Comparison of ENCODE assay signal across 22 mouse cellular contexts in genomic region chr16:78327562-78327961, GRCm38 (mm10). TPM values are rescaled to one million over a fixed set of nuclear protein-coding genes. Genes with fewer than 3 reads are reported as not detected.
A peak's percentile ranks its signal among the peaks of the same experiment; 100 is the strongest.
DNase-seq lines count a peak whose midpoint lies in the region; ATAC-seq lines count a peak whose summit lies in the region.
"Had no signal": no experiment of that assay in that cellular context is flagged by ENCODE, and none has a peak within 500 bp of the region (broad histone marks: within the 10 kb centered on the region; RNA-seq: fewer than 3 reads in every experiment).

No protein-coding gene starts in this region.

- H3K4me2 ChIP-seq in intestine, embryonic 16.5 days (ENCODE audit: low read depth, low read length): no peak overlapping the region
- H3K4me2 ChIP-seq in stomach, embryonic 16.5 days (ENCODE audit: low read depth, low read length): no peak overlapping the region
- no peak overlapping the region for H3K4me2 ChIP-seq in hindbrain, embryonic 12.5 days (replicated peaks)
- H3K4me2 ChIP-seq: embryonic facial prominence, embryonic 12.5 days; forebrain, embryonic 13.5 days; forebrain, embryonic 15.5 days had no signal

- peak; percentile 84 for ATAC-seq in intestine, embryonic 16.5 days
- ATAC-seq in stomach, embryonic 16.5 days (ENCODE audit: insufficient read depth, low FRiP score): peak; percentile 61; the same call in 1 of the 2 replicates
- no peak for ATAC-seq in hindbrain, embryonic 12.5 days (ENCODE audit: low FRiP score)
- ATAC-seq: activated CD4-positive, CD25-positive, alpha-beta regulatory T cell, adult 4 months; forebrain, embryonic 13.5 days; forebrain, embryonic 15.5 days; Patski had no signal

- intact Hi-C loops in left cerebral cortex, postnatal 4 days (cut with DNase I): no loop called here

- H3K9ac ChIP-seq in intestine, embryonic 16.5 days (ENCODE audit: low read depth, low read length): no peak overlapping the region
- H3K9ac ChIP-seq in stomach, embryonic 16.5 days (ENCODE audit: low read length): no peak overlapping the region
- no peak overlapping the region for H3K9ac ChIP-seq in hindbrain, embryonic 12.5 days
- H3K9ac ChIP-seq: embryonic facial prominence, embryonic 12.5 days; forebrain, embryonic 13.5 days; forebrain, embryonic 15.5 days had no signal

- H3K27me3 ChIP-seq in intestine, embryonic 16.5 days (replicated peaks; ENCODE audit: control insufficient read depth, insufficient read depth, low read length): no peaks in the 10 kb centered on the region
- H3K27me3 ChIP-seq in stomach, embryonic 16.5 days (ENCODE audit: control insufficient read depth, insufficient read depth, low read length): no peaks in the 10 kb centered on the region
- H3K27me3 ChIP-seq in hindbrain, embryonic 12.5 days: no peaks in the 10 kb centered on the region
- H3K27me3 ChIP-seq: embryonic facial prominence, embryonic 12.5 days; forebrain, embryonic 13.5 days; forebrain, embryonic 15.5 days; Patski had no signal

- no peak overlapping the region for H3K27ac ChIP-seq in intestine, embryonic 16.5 days (ENCODE audit: low read length)
- H3K27ac ChIP-seq in stomach, embryonic 16.5 days (ENCODE audit: low read length): peak overlapping the region; percentile 25; the same call in 1 of the 2 replicates
- no peak overlapping the region for H3K27ac ChIP-seq in hindbrain, embryonic 12.5 days
- H3K27ac ChIP-seq: embryonic facial prominence, embryonic 10.5 days; embryonic facial prominence, embryonic 12.5 days; forebrain, embryonic 13.5 days; forebrain, embryonic 15.5 days had no signal

- WGBS in intestine, embryonic 16.5 days: 76% methylated on average over 7 of the region's 7 CpGs
- 34% methylated on average over 7 of the region's 7 CpGs for WGBS in large intestine, adult 2 months
- WGBS in stomach, embryonic 16.5 days: 72% methylated on average over 7 of the region's 7 CpGs
- 94% methylated on average over 7 of the region's 7 CpGs for WGBS in hindbrain, embryonic 12.5 days

- no peak overlapping the region for H3K4me3 ChIP-seq in intestine, embryonic 16.5 days (ENCODE audit: low read length)
- no peak overlapping the region for H3K4me3 ChIP-seq in stomach, embryonic 16.5 days (replicated peaks; ENCODE audit: low read length)
- no peak overlapping the region for H3K4me3 ChIP-seq in hindbrain, embryonic 12.5 days
- H3K4me3 ChIP-seq: embryonic facial prominence, embryonic 10.5 days; embryonic facial prominence, embryonic 12.5 days; forebrain, embryonic 13.5 days; forebrain, embryonic 15.5 days had no signal

- H3K4me1 ChIP-seq in intestine, embryonic 16.5 days (ENCODE audit: control insufficient read depth, insufficient read depth, low read length): peaks cover 7% of the 10 kb centered on the region
- H3K4me1 ChIP-seq in stomach, embryonic 16.5 days (ENCODE audit: control insufficient read depth, insufficient read depth, low read length): peaks cover 6% of the 10 kb centered on the region
- H3K4me1 ChIP-seq in hindbrain, embryonic 12.5 days: peaks cover under 1% of the 10 kb centered on the region; the same call in 1 of the 2 replicates

- no peaks in the 10 kb centered on the region for H3K36me3 ChIP-seq in intestine, embryonic 16.5 days (ENCODE audit: control insufficient read depth, insufficient read depth, low read length)
- H3K36me3 ChIP-seq in stomach, embryonic 16.5 days (ENCODE audit: control insufficient read depth, insufficient read depth, low read length): no peaks in the 10 kb centered on the region
- H3K36me3 ChIP-seq in hindbrain, embryonic 12.5 days: peaks cover 54% of the 10 kb centered on the region

- peak; percentile 57 for DNase-seq in large intestine, adult 2 months (ENCODE audit: low read depth, low spot score)
- DNase-seq in natural killer cell, adult 2 months (ENCODE audit: low spot score in 2 of 2): no peak
- DNase-seq in spleen, adult 18-20 months: no peak
- no peak for DNase-seq in left cerebral cortex, postnatal 4 days
- DNase-seq: adrenal gland, adult 8-10 months; adrenal gland, postnatal 14 days; adrenal gland, postnatal 36 days; cerebellum, adult 11-12 months; cerebellum, adult 2 months; cerebellum, adult 9-10 months; cerebellum, postnatal 10 days; cerebellum, postnatal 25 days had no signal

- no peaks in the 10 kb centered on the region for H3K9me3 ChIP-seq in intestine, embryonic 16.5 days (ENCODE audit: control insufficient read depth, low read length)
- no peaks in the 10 kb centered on the region for H3K9me3 ChIP-seq in stomach, embryonic 16.5 days (replicated peaks; ENCODE audit: control insufficient read depth, low read length)
- H3K9me3 ChIP-seq in hindbrain, embryonic 12.5 days (replicated peaks): no peaks in the 10 kb centered on the region
- H3K9me3 ChIP-seq: embryonic facial prominence, embryonic 10.5 days; embryonic facial prominence, embryonic 12.5 days; forebrain, embryonic 13.5 days; forebrain, embryonic 15.5 days had no signal

RNA-seq across cellular contexts. Expression of gene Cxadr, which starts 26.3 kb away (rescaled TPM):
- 51.4 and 61.1 TPM in 2 replicates for polyA plus RNA-seq in intestine, embryonic 16.5 days (2015; fragmentation: Nextera tagmentation; extraction: Ambion mirVana)
- 36.0 and 60.5 TPM in 2 replicates for polyA plus RNA-seq in large intestine, adult 2 months (2012; rRNA removed)
- 67.1 and 76.9 TPM in 2 replicates for polyA plus RNA-seq in stomach, embryonic 16.5 days (2015; fragmentation: Nextera tagmentation; extraction: Ambion mirVana)
- 112 and 118 TPM in 2 replicates for polyA plus RNA-seq in hindbrain, embryonic 12.5 days (2016; fragmentation: Nextera tagmentation; extraction: Ambion mirVana)
- total RNA-seq in left cerebral cortex, postnatal 4 days (2021): 100 to 1,000 TPM; 293 to 303 TPM
- total RNA-seq: MEL had no signal

RNA-seq across cellular contexts. Expression of gene Btg3, which starts 49.4 kb away (rescaled TPM):
- polyA plus RNA-seq in intestine, embryonic 16.5 days (2015; fragmentation: Nextera tagmentation; extraction: Ambion mirVana): 9.4 and 15.3 TPM in 2 replicates
- 1.5 and 2.3 TPM in 2 replicates for polyA plus RNA-seq in large intestine, adult 2 months (2012; rRNA removed)
- 19.7 and 25.3 TPM in 2 replicates for polyA plus RNA-seq in stomach, embryonic 16.5 days (2015; fragmentation: Nextera tagmentation; extraction: Ambion mirVana)
- 40.7 and 41.6 TPM in 2 replicates for polyA plus RNA-seq in hindbrain, embryonic 12.5 days (2016; fragmentation: Nextera tagmentation; extraction: Ambion mirVana)
- total RNA-seq in left cerebral cortex, postnatal 4 days (2021): 1 to 10 TPM; 3.5 to 5.4 TPM
